Mouse (Mus musculus): ENCODE data around the gene Pdpk1.

DNA sequence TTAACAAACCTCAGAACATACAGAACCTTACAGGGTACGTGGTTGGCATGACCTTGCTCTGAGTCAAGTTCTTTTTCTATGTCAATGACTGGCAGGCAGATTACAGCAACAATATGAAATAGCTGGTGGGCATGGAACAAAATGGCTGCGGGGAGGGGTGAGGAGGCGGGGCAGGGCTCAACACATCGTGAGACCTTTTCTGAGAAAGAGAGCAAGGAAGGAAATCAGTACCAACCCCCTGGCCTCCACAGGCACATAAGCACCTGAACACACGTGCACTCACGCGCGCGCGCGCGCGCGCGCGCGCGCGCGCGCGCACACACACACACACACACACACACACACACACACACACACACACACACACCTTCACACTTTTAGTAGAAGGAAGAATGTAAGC is 120.2 kb downstream of the Pdpk1 start:
- TF ChIP-seq CHD2 (IDR thresholded peaks at IDR 0.05; ENCODE audit: low read depth, low read length) (no peak), ZC3H11A (IDR thresholded peaks at IDR 0.05; ENCODE audit: borderline replicate concordance, low read depth, low read length) (no peak), MAFK (IDR thresholded peaks at IDR 0.05; ENCODE audit: insufficient read depth, low read depth, low read length) (no peak), ZNF384 (IDR thresholded peaks at IDR 0.05; ENCODE audit: low read depth, low read length) (no peak)

All from ES-E14 (cell line).